Mouse (Mus musculus) olfactory bulb, adult 2 months (tissue): Measurements from ENCODE around the gene Gzmm.

Experiments
- CTCF ChIP-seq: fragments of 200-500 bp; IDR thresholded peaks from 2 replicates; pipeline ENCODE4 v1.5.1; 2012; ENCODE audit warnings: low read depth, mild to moderate bottlenecking, low read length, moderate library complexity; ENCODE audit not compliant: insufficient read depth
- POLR2A ChIP-seq: fragments of 200-500 bp; IDR thresholded peaks from 2 replicates; pipeline ENCODE4 v1.6.1; 2012; ENCODE audit warnings: mild to moderate bottlenecking, low read depth, low read length, moderate library complexity; ENCODE audit not compliant: insufficient read depth

- TF ChIP-seq POLR2A = no peak
- no peak for TF ChIP-seq CTCF
Observed at GRCm38 (mm10) chr10:79684770-79685600, 3.8 kb upstream of the Gzmm start.
